Mouse (Mus musculus): ENCODE results near the gene Kank2.

GRCm38 (mm10) chr9:21767896-21768295 is 30.6 kb downstream of the Kank2 start:
- TF ChIP-seq EP300 (IDR thresholded peaks at IDR 0.05) (no peak; the same call in 1 of the 2 replicates), CTCF (IDR thresholded peaks at IDR 0.05) (no peak)
